Mouse (Mus musculus) 416B (cell line): Measurements from ENCODE around the gene Best2.

ENCODE experiments used
- DNase-seq: peaks from one replicate; pipeline ENCODE4 v3.0.0; 2011; ENCODE audit warnings: low read depth

Best2 gene

DNA sequence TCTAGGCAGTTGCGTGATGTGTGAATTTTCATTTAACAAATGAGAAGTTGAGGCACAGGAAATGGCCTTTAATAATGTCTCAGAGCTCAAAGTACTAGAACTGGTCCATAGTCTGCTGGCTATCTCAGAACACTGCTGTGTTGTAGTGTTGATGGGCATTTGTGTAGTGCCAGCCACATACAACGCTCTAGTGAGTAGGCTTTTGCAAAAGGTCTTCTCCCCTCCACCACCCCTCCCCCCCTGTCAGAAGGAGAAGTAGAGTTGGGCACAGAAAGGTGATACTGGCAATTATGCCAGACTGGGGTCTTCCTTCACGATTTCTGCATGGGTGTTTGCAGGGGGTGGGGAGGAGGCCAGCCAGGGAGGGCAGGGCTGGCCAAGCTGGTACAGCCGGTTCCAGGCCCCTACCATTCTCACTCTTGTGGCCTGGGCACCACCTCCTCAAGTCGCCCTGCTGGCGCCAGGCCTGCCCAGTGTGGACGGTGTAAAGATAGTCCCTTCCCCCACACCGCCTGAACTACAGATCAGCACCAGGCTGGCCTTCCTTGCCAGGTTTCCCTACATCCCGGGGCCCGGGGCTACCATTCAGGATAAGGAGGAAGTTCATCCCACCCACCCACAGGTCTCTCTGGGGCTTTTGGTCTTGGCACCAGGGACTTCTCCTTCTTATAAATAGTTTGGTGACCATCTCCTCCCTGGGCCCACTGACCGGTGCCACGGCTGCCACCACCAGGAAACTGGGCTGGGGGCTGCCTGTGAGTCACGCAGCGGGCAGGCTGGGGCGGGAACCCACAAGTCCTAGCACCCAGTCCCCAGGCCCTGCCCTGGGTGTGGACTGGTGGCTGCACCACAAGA lies 32.5 kb downstream of the Best2 start:
- peak; percentile 43 for DNase-seq

DNA sequence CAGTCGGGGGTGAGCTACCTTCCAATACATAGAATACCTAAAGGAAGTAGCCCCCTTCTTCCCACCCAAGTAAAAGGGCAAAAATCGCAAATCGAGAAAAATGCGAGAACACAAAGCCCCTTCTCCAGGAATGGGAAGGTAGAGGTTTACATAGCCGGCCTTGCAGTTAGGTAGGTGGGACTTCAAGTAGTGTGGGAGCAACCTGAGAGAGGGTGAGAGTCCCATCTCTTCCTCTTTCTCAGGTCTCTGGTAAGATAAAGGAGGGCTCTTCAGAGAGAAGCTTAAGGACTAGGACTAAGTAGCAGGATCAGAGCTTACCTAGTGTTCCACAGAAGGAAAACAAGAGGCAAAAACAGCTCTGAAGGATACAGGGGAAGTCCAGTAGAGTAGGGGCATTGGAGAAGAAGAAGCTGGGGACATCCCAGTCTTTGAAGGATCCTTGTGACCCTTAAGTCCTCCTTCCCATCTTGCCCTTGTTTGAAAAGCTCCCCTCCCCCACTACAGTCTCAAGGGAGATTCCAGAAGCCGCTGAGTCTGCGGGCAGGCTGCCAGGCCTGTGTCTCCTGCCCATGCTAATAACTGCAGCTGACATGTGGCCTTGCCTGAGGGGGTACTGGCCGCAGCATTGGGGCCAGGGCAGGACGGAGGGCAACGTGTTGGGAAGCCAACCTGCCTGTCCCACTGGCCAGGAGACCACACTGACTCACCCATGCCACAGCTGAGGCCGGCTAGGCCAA lies 33.5 kb downstream of the Best2 start:
- peak; percentile 86 for DNase-seq

DNA sequence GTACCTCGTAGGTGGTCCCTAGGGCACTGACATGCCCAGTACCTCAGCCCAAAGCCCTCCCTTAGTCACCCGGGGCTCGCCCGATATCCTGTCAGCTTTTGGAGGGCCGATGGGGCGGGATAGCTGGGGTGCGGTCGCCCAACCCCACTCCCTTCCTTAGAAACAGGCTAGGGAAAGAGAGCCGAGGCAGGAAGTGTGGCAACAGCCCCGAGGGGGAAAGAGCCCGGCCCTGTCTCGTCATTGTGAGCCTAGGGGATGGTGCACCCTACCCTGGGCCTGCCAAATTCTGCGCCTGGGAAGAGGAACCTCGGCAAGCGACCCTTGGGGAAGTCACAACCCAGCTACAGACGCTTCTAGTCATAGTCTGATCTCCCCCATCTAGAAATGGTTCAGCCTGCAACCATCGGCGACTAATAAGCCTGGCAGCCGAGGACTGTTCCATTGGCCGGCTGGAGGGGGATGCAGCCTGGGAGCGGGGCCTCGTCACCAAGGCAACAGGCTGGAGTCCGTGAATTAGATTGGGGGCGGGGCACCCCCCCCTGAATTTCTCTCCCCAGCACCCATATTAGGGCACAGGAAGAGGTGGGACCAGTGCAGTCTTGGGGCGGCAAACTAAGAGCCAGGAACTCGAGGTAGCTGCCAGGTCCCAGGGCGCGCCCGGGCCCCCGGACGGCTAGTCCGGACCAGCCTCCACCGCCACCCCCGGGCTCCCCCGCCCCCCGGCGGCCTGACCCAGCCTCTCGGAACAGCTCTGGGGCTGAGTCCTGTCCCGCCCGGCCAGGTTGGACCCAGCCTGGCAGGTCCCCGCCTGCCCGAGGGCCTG lies 34.5 kb downstream of the Best2 start:
- DNase-seq: peak; percentile 98

DNA sequence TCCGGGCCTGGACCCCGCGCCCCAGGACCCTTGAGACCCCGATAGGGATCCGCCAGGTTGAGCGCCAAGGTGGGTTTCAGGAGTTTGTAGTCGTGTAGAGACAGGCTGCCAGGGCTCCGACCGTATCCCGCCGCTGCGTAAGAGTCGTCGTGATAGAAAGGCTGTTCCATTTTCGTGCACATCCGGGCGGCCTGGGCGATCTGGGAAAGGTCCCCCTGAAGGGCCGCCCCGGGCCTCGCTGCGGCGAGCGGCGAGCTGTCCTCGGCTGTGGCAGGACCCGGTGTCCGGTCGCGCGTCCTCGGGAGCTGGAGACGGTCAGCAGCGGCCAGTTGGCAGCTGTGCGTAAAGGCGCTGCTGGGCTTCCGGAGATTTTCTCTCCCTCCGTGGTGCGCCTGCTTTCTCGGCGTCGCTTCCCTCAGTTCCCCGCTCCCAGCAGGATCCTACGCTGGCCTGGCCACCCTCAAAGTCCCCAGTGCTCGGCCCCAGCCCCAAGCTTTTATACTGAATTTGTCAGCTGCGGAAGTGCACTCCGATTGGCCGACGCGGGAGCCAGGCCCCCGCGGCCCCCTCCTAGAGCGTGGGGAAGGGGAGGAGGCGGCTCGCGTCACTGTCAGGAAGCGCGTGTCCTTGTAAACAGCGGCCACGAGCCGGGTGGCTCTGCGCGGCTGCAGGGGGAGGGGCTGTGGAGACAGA lies 35.9 kb downstream of the Best2 start, which contains the start of gene Junb:
Gene Junb, minus strand, starts transcription at position 471 of the 693 bp plus-strand sequence.
- DNase-seq: peak; percentile 98

DNA sequence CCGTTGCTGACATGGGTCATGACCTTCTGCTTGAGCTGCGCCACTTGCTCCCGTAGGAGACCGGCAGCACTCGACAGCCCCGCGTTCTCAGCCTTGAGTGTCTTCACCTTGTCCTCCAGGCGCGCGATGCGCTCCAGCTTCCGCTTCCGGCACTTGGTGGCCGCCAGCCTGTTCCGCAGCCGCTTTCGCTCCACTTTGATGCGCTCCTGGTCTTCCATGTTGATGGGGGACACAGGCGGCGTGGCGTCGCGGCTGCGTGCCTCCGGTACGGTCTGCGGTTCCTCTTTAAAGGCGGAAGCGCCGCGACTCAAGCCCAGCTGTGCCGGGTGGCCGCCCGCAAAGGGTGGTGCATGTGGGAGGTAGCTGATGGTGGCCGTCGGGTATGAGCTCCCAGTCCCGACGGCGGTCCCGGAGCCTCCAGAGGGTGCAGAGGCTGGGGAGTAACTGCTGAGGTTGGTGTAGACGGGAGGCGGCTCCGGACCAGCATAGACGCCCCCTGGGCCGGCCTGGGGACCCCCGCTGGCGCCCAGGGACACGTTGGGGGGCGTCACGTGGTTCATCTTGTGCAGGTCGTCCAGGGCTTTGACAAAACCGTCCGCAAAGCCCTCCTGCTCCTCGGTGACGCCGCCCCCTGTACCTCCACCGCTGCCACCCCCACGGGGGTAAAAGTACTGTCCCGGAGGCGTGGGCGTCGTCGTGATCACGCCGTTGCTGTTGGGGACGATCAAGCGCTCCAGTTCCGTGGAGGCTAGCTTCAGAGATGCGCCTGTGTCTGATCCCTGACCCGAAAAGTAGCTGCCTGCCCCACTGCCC lies 36.7 kb downstream of the Best2 start:
- DNase-seq: peak; percentile 77

DNA sequence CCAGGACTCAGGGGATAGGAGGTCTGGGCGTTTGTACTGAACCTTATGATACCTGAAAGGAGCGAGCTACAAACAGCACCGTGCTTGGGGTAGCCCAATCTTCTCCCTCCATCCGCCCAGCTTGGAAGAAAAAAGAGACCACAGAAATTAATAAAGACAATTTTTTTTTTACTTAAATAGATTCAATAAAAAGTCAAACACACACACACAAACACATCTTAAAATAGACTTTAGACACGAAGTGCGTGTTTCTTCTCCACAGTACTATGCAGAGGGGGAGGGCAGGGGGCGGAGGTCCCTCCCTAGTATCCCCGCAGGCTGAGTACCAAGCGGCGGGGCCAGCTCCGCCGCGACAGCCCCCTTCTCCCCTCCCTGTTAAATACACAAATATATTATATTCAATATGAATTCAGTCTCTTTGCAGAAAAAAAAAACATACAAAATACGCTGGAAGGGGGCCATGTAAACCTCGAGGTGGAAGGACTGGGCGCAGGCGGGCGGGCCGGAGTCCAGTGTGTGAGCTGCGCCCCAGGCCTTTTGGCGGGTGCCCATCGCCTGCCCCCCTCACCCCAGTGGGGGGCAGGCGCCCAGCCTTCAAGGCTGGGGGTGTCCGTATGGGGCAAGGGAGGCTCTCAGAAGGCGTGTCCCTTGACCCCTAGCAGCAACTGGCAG lies 37.4 kb downstream of the Best2 start:
- no peak for DNase-seq

DNA sequence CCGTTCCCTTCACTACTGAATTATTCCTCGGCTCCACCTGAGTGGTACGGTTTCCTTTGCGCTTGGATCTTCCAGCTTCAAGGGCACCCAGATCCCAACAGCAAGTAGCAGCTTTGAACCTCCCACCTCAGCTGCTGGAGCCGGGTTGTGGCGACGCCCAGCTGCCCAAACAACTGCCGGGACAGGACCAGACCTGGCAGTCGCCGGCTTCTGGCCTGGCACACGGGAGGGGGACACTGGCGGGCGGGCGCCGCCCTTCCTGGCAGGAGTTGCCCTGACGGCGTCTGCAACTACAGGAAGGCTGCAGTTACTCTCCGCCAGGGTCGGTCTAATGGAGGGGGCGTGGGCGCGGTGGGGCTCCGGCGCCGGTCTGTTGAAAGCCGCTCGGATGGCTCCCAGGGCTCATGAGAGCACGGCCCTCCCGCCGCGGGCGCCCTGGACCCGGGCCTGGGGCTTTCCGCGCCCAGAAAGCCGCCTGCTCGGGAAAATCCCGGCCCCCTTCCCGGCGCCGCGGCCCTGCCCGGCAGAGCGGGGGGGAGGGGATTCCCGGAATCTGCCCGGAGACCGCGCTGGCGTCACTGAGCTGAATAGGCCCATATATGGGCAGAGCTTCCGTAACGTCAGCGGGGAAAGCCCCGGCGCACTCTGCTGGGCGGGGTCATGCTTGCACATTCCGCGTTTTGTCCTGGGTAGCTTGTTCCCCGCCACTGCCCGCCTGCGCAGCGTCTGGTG lies 38.1 kb downstream of the Best2 start:
- DNase-seq: peak; percentile 94

DNA sequence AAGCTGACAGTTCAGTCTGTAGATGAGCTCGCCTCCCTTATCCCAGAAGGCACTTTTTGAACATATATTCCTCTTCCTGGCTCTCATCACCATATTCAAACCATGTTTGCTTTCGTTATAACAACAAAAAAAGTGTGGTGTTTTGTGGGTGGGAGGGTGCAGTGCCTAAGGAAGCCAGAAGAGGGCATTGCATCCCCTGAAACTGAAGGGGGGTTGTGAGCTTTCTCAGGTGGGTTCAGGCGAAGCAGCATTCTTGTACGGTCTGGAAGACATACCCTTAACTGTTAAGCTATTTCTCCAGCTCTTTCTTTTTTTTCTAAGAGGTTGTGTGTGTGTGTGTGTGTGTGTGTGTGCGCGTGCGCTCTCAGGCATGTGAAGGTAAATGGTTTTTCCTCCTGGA lies 38.9 kb downstream of the Best2 start:
- DNase-seq: peak; percentile 90

DNA sequence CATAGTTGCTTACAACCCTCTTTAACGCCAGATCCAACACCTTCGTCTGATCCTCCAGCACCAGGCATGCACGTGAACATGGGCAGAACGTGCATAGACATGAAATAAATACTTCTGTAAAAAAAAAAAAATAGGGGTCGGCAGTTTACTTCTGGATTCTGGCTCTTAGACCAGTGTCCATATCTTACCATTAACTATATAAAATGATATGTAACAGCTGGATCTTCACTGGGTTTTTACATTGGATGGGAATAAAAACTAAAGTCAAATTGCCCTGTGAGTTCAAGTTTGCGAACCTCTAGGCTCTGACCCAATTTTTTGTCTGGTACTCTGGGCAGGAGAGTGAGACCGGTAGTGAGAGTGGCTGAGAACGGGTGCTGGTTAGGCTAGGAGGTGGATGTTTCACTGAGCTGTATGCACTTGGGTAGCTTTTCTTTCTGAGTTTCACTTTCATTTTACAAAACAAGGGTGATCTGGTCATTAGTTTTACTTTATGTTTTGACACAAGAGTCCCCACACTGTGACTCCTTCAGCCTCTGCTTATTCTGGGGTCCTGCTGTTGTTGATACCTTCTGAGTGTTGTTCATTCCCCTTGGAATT lies 39.7 kb downstream of the Best2 start:
- peak; percentile 69 for DNase-seq

DNA sequence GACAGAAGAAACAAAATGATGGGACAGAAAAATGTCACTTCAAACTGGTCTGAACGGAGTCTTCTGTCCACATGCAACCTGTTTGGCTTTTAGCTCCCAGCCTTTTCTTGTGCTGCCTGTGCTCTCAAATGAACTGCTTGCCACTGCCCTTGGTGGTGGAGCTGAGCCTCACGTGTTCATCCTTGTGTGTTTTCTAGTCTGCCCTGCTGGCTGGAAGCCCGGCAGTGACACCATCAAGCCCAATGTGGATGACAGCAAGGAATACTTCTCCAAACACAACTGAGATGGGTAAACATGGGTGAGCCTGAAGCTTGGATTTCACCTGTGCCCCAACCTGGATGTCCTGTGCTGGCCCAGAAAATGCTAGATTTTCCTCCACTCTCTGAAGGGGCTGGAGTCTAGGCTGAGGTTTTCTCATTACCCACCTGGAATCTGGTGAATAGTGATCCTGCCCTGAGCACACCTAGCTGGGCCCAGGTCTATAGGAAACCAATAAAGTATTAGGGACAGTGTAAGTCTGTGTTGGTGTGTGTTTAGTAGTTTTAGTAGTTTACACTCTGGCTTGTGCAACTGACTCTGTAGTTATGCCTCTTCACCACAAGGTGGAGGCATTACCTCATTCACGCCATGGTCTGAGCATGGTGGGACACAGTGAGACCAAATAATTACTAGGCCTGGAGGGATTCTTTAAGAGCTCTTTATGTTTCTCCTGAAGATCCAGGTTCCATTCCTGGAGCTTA lies 40.4 kb downstream of the Best2 start:
- DNase-seq: peak; percentile 85

DNA sequence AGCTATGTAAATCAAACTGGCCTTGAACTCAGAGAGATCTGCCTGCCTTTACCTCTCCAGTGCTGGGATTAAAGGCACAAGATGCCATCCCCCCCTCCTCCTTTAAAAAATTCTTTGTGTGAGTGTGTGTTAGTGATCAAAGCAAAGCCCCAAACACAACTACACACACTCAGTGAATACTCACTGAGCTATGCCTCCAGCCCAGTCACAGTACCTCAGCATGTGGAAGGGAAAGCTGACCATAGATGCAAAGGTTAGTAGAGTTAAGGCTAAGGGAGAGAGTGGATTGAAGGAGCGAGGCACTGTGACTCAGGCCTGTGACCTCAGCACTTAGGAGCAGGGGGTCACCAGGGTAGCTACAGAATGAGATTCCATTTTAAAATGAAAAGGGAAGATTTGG lies 41.3 kb downstream of the Best2 start:
- no peak for DNase-seq

DNA sequence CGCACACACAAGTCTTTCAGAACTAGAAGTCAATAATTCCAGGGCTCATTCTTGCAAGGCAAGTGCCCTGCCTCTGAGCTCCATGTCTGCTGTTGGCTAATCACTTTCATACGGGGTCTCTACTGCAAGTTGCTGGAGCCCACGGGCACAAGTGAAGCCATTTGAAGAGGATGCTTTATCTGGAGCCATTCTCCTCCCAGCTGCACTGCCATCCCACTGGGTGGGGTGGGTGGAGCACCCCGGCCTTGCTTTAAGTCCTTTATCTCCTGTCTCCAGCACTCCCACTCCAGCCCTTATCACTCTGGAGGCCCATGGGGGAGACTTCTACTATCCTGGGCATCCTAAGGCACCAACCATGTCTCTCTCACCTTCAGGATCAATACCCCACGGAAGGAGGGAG lies 43.4 kb downstream of the Best2 start:
- DNase-seq: no peak

DNA sequence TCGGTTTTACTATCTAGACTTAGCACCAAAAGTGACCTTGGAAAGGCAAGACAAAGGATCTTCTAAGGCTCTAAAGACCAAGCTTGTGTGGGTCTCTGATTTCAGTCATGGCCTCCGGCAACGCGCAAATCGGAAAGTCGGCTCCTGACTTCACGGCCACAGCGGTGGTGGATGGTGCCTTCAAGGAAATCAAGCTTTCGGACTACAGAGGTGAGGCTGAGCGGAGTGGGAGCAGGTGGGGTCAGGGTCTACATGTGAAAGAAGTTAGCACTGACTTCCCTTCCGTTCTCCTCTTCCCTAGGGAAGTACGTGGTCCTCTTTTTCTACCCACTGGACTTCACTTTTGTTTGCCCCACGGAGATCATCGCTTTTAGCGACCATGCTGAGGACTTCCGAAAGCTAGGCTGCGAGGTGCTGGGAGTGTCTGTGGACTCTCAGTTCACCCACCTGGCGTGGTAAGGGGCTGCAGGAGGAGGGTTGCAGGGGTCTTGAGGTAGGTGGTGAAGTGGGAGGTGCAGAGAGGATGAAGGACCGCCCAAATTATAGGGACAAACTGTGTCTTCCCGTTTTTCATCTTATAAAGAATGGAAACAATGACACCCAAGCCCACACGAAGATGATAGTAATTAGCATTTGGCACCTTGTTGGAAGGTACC lies 44.1 kb downstream of the Best2 start:
- DNase-seq: no peak

DNA sequence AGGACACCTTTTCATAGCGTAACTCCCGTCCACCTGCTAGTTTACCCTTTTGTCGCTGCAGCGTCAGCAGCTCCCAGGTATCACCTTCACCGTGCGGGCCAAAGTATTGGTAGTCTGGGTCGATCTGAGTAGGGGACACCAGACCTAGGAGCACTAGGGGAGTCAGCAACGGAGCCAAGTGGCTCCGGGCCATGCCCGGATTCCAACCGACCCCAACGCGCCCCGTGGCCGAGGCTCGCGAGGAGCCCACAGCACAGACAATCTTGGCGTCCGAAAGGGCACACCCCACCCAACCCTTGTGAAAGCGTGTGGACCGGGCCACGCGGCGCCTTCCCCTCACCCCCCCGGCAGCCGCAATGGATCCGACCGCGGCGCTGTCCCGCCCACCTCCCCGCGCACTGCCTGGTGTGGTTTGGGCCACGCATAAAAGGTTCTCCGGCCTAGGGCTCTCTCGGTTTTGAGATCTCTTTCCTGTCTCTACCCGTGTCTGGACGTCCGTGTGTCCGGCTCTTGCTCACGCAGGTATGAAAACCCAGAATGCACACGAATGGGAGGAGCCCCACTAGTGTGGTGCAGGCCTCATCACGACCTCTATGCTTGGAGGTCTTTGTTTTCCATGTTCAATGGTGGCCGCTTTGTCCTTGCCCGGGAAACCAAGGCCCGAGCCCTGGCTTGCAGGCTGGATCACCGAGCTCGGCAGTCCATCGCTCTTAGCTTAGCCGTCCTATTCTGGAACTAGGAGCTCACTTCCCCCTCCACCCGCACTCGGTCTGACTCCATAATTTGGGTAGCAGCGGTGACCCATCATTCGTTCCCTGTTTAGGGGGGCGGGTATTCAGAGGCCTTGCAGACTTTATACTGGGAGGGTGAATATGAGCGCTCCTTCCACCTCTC lies 44.8 kb downstream of the Best2 start, which contains the start of the genes Gm49661, Prdx2 and Rnaseh2a:
Gene Gm49661, minus strand, starts transcription at position 193 of the 894 bp plus-strand sequence.
Gene Prdx2, plus strand, starts transcription at position 347 of the 894 bp plus-strand sequence.
Gene Rnaseh2a, minus strand, starts transcription at position 527 of the 894 bp plus-strand sequence.
- DNase-seq: peak; percentile 77

DNA sequence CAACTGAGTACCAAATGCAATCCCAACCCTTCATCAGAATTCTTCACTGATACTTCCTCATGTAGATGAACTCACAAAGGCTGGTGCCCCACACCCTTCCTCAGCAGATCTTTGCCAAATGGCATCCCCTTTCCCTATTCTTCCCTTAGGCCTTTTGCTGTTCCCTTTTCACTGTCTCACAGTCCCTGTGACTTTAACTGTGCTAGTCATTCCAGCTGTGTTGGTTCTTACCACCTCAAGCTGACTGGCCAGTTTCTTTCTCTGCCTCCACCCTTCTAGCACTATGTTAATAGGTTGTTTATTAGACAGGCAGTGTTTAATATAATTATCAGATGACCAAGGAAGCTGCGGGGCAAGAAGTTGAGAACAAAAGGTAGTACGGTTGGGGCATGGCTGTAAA lies 45.7 kb downstream of the Best2 start:
- DNase-seq: peak; percentile 63

DNA sequence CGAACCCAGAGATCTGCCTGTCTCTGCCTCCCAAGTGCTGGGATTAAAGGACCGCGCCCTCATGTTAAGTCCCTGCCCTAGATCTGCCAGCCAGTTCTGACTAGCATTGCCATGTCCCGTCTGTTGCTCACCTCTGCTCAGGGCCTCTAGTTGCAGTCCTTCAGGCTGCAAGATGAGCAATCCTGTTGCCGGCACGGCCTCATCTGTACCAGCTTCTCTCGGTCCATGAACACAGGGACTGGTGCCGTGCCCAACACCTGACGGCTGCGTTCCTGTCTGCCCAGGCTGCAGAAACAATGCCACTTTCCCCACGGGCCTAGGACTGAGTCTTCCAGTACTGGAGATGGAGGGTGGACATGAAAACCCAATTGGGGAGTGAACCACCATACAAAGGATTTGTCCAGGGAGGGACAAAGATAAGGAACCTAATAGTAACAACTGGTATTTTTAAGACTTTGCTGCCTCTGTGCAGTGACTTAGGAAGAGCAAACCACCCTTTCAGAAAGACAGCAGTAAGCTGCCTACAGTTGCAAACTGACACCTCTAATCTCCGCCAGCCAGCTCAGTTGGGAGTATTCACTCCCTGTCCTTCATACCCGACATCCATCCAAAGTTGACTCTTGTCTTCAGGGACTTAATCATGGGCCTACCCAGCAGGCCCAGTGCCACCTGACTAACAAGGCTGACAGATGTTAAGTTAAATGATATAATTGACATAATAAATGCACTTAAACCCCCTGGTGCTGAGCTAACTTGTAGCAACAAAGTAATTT lies 46.6 kb downstream of the Best2 start:
- DNase-seq: no peak
